ENCODE assay signal across 26 mouse cellular contexts in the genomic region with DNA sequence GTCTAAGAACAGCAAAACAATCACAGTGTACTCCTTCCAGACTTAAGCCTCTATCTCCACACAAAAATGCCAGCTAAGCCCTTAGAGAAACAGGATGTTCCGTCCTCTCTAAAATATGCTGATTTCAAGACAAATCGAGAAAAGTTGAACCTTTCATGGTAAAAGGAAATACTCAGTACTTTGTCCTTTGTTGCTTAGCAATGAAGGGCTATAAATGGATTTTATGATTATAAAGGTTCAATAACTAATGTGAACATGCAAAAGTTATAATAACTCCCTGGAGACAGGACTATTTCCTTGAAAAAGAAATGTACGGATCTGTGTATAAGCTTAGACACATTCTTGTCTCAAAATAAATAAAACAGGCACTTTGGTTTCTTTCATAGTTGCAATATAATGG. TPM values are rescaled to one million over a fixed set of nuclear protein-coding genes. Genes with fewer than 3 reads are reported as not detected.
"Had no signal": no experiment of that assay in that cellular context is flagged by ENCODE, and none has a peak within 500 bp of the region (broad histone marks: within the 10 kb centered on the region; RNA-seq: fewer than 3 reads in every experiment).

No protein-coding gene starts in this region.

- H3K4me3 ChIP-seq: gastrocnemius, adult 2 months; heart, embryonic 10.5 days; heart, embryonic 12.5 days; hindbrain, embryonic 10.5 days; hindbrain, embryonic 12.5 days; layer of hippocampus, adult 2 months; left cerebral cortex, adult 2 months; limb, embryonic 13.5 days; limb, embryonic 15.5 days; liver, embryonic 13.5 days had no signal

- H3K27ac ChIP-seq: gastrocnemius, adult 2 months; heart, embryonic 10.5 days; hindbrain, embryonic 10.5 days; hindbrain, embryonic 12.5 days; hindbrain, embryonic 14.5 days; layer of hippocampus, adult 2 months; left cerebral cortex, adult 2 months; limb, embryonic 13.5 days; limb, embryonic 15.5 days; liver, embryonic 13.5 days had no signal

- H3K9me3 ChIP-seq: heart, embryonic 10.5 days; hindbrain, embryonic 10.5 days; hindbrain, embryonic 12.5 days; limb, embryonic 13.5 days; limb, embryonic 15.5 days; liver, embryonic 13.5 days had no signal

- ATAC-seq: forebrain, postnatal 0 days; hindbrain, embryonic 16.5 days had no signal

- H3K4me1 ChIP-seq: heart, embryonic 10.5 days; heart, embryonic 12.5 days; hindbrain, embryonic 10.5 days; hindbrain, embryonic 12.5 days; limb, embryonic 13.5 days; limb, embryonic 15.5 days; liver, embryonic 13.5 days had no signal

- DNase-seq: forebrain, postnatal 0 days; gastrocnemius, adult 2 months; gastrocnemius, postnatal 10 days; gastrocnemius, postnatal 25 days; heart, adult 18-20 months; heart, postnatal 10 days; heart, postnatal 4 days; kidney, adult 18-20 months; kidney, adult 8-10 months; kidney, postnatal 10 days; kidney, postnatal 25 days; kidney, postnatal 4 days; liver, embryonic 13.5 days had no signal

- H3K9ac ChIP-seq: forebrain, postnatal 0 days; heart, embryonic 12.5 days; hindbrain, embryonic 12.5 days; hindbrain, embryonic 14.5 days; limb, embryonic 13.5 days; limb, embryonic 15.5 days; liver, embryonic 13.5 days had no signal

- H3K36me3 ChIP-seq: heart, embryonic 10.5 days; heart, embryonic 12.5 days; hindbrain, embryonic 10.5 days; hindbrain, embryonic 12.5 days; limb, embryonic 13.5 days; limb, embryonic 15.5 days; liver, embryonic 13.5 days had no signal

- H3K27me3 ChIP-seq: heart, embryonic 12.5 days; hindbrain, embryonic 12.5 days; limb, embryonic 13.5 days; limb, embryonic 15.5 days; liver, embryonic 13.5 days had no signal

- H3K4me2 ChIP-seq: heart, embryonic 12.5 days; hindbrain, embryonic 12.5 days; hindbrain, embryonic 14.5 days; limb, embryonic 13.5 days; limb, embryonic 15.5 days; liver, embryonic 13.5 days had no signal

RNA-seq across cellular contexts. Expression of gene Myrfl, which starts 12.2 kb away (rescaled TPM):
- total RNA-seq: forebrain, postnatal 0 days; granulocyte monocyte progenitor cell, adult 5-6 weeks; liver, adult 2 months had no signal
- polyA plus RNA-seq: forebrain, postnatal 0 days; hindbrain, embryonic 14.5 days; kidney, embryonic 14.5 days; liver, adult 2 months; liver, embryonic 13.5 days had no signal
